Mouse (Mus musculus) heart, adult 11 months (tissue): ENCODE results near the gene Sorl1.

Experiments
- DNase-seq: peaks from one replicate; pipeline ENCODE4 v3.0.0; 2022

Sorl1 gene

DNA sequence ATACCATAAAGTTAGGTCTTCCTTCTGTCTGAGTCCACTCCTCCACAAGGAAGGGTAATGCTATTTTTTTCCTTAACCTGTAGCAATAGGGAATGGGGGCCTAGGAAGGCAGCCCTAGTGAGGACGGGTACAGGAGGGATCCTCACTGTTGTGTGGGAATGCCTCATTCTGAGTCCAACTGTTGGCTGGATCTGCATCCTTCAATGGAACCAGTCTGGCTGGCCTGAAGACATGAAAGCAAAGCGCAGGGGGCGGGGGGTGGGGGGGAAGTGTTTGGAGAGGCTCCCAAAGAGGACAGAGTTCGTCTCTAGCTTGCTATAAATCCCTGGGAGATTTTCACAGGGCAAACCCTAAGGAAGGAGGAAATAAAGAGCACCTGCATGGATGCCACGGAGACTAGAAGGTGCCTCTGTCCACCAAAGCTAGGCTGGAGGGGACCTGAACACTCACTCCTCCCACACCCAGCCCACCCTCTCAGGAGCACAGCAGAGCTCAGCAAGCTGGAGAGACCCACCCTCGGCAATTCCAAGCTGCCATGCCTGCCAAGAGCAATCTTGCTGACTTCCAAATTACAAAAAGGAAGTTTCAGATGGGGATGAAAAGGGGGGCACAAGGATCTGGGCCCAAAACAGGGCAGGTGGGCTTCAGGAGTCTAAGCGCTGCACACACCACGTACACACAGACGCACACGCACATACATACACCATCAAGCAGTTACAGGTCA is 2.3 kb downstream of the Sorl1 start:
- no peak for DNase-seq

DNA sequence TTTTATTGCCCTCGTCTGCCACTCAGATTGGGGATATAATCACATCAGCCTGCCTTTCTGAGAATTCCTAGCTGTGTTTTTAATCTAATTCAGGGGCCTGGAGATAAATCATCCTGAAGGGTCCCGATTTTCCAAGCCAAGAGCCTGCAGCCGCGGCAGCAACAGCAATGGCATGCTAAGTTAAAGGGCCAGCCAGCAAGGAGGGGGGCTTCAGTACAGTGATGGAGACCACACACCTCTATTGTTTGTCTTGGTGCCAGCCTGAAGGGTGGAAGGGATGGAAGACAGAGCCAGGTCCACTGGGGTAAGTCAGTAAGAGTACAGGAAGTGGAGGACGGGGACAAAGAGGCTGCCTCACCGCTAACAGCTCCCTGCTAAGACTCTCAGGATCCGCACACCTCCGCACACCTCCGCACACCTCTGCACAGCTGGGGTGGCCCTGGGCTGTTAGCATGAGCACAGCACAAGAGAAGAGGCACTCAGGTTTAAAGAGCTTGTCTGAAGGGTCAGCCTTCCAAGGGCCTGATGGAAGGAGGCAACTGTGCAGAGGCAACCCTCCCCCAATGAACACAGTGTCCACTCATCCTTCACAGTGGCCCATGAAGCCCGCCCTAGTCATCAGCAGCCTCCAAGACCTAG is 7.6 kb downstream of the Sorl1 start:
- no peak for DNase-seq

DNA sequence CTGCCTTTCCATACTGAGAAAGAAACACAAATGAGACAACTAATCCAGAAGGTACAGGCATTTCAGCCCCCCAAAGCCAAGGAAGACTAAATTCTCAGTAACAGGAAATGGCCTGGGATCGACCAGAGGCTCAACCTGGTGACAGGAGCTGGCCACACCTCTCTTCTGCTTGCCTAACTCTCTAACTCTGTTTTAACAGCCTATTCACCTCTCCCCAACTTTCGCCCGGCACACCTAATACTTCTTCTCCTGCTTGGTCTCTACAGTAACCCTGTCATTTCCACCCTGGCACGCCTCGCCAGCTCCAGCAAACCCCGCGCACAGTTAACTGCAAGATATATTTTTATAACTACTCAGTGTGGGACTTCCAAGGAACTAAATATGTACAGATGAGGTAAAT is 9.0 kb downstream of the Sorl1 start:
- no peak for DNase-seq

DNA sequence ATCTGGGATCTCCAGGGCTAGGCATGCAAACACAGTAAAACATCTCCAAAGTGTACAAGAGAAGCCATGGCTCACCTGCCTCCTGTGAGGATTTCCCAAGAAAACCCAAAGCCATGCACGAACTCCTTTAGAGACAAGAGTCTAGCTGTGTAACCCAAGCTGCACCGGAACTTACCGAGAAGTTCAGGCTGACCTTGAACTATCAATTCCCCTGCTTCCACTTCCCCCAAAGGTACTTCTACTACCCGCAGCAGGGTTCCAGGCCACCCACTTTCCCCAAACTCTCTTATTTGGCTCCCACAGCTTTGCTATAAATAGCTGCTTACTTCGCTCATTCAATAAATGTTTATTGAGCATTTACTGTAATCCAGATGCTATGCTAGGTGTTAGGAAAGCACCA is 10.8 kb downstream of the Sorl1 start:
- DNase-seq, result no peak

DNA sequence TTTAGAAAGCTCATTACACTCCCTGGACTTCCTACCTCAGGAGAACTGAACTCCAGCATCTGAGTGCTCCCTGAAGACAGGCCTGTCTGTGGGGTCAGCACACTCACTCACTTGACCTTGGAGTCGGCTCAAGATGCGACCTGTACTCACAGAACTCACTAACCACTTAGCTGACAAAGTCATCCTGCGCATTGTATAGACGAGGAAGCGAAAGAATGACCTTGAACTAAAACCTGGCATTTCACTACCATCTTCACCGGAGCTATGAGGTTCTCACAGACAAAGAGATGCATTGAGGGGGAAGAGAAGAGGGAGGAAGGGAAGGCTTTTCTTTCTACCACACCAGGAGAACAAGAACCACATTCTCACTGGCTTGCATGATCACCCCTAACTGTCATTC is 11.4 kb downstream of the Sorl1 start:
- DNase-seq, result no peak

DNA sequence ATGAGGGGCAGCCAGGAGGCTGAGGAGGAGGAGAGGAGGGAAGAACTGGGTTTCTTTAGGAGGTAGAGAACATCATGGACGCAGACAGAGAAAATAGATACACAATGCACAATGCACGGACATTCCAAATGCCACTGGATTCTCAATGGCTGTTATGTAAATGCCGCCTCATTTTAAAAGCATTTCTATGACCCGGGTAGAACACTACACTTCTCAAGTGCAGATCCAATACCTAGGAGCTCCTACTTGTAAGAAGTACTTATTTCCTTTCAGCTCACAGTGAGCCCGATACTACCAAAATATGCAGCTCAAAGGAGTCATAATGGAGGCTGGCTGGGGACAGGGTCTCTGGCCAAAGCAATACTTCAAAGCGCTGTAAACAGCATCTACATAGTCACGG is 12.8 kb downstream of the Sorl1 start:
- no peak for DNase-seq

DNA sequence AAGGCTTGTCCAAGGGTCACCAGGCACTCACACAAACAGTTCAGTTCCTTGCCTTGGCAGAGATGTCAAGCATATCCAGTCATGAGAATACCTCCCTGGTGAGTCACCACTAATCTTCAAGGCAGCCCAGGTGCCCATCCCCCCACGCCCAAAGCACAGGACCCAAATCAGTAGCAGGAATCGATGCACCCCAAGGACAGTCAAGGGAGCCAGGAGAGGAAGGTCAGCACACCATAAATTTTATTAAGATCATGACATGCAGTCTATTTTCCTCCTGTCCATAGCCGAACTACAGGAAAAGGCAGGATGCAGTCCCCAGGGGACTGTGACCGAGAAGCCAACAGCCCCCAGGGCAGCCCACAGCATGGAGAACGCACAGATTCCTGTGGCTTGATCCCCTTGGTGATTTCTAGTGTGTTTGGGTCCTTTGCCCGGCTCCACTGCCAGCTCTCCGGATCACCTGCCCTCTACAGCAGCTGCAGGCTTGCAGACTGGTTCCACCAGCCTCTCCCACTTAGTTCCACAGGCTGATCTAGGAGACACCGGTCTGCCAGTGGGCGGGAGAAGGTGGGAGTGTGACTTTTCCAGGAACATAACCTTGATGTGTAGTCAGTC is 14.2 kb downstream of the Sorl1 start:
- DNase-seq, result peak; percentile 94

DNA sequence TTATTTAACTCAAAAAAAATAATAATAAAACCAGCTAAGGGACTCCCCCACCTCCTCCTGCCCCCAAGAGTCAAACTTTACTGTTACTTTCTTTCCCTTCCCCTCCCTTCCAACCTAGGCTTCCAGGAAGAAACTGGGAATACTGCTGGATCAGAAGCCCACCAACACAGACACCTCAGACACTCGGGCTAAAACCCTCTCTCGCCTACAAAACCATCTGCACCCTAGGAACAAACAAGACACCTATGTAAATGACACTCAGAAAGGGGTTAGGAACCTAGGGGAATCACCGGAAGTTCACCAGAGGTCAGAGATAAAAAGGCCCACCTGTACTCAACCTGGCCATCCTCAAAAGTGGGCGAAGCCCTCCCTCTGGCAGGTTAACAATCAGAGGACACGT is 15.0 kb downstream of the Sorl1 start:
- no peak for DNase-seq

DNA sequence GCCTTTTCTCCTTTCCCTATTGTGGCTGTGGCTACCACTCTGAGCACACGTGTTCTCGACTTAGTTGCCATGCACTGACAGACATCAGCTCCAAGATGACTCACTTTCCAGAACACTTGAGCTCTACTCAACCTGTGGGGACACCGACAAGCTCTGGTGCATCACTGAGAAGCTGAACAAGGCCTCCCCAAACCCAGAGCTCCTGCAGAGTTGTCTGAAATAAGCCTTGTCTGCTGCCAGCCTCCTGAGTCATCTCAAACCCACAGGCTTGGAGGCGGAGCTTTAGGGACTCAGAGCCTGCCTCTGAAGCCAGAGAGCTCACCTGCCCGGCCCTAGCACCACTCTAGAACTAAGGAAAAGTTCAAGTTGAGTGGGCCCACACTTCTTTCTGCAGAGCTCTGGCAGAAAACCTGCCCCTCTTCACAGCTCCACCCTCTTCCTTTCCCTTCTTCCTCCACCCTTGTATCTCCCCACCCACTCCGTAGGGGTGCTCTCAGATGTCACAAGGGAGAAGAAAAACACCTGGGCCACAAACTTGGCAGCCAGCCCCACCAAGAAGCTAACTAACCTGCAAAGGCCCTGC is 15.6 kb downstream of the Sorl1 start:
- no peak for DNase-seq

DNA sequence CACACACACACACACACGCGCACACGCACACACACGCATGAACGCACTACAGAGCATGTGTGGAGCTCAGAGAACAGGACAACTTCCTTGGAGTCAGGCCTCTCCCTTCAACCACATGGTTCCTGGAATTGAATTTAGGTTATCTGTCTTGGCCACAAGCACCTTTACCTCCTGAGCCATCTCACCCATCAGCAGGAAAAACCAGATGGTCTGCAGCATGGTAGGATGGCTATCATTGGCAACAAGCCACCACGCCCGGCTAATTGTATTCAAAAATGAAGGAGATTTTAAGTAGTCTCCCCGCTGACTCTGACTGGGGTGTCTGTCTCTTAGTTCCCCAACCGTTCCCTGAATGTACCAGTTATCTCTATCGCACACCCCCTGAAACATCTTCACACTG is 17.0 kb downstream of the Sorl1 start:
- DNase-seq, result no peak

DNA sequence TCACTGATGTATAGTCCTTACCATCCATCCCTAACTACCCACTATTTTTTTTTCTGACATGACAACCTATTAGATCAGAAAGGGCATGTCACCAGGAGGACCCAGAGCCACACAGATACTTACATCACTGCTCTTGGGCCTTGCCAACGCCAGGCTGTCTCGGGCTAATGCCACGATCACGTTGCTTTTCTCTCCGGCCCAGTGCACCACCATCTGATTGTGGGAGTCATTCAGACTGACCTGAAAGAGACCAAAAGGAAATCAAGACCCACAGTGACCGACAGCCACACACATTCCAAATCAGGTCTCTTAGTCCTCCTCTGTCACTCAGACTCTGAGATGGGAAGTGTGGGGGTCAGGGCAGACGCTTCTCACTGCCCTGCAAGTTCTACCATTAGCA is 17.8 kb downstream of the Sorl1 start:
- DNase-seq, result no peak

DNA sequence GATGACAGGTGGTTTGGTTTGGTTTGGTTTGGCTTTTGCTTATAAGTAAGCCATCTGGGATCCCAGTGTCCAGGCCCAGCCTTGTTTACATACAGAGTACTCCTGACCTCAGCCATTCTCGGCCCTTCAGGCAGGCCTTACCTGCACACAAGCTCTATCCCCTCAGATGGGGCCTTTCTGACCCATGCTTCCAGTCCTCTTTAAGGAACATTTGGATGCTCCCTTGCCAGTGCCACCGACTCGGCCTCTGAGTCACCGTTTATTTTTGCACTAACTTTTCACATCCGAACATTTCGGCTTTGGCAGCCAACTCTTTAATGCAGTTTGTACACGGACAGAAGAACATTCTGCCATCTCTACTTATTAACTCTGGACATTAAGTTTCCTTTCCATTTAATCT is 20.6 kb downstream of the Sorl1 start:
- DNase-seq, result no peak

DNA sequence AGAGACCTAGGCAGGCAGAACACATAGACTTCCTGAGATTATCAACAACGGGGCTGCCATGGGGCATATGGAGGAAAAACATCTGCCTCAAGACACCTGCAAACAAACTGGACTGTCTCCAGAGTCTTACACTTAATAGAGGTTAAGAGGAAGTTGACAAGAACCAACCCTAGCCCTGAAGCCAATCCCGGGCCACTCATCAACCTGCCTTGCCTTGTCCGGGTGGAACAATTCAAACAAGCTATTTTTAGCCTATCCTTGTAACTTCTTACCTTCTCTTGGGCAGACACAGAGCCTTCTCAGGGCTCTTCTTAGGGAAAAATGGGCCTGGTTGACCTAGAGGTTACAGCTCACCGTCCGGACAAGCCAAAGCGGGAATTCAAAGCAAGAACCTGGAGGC is 22.1 kb downstream of the Sorl1 start:
- no peak for DNase-seq

DNA sequence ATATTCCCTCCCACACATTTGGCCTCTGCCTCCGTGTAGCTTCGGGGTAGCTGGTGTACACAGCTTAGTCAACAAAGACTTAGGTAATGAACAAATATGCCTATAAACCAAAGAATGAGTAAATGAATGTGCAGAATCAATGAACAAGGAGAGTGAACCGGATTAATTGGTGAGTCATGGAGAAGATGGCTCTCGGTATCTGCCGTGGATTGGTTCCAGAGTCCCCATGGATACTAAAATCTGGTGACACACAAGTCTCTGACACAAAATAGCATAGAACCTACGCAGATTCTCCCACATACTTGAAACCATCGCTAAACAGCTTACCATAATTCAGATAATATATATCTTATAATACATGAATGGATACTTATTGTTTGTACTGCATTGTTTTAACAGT is 22.8 kb downstream of the Sorl1 start:
- no peak for DNase-seq

DNA sequence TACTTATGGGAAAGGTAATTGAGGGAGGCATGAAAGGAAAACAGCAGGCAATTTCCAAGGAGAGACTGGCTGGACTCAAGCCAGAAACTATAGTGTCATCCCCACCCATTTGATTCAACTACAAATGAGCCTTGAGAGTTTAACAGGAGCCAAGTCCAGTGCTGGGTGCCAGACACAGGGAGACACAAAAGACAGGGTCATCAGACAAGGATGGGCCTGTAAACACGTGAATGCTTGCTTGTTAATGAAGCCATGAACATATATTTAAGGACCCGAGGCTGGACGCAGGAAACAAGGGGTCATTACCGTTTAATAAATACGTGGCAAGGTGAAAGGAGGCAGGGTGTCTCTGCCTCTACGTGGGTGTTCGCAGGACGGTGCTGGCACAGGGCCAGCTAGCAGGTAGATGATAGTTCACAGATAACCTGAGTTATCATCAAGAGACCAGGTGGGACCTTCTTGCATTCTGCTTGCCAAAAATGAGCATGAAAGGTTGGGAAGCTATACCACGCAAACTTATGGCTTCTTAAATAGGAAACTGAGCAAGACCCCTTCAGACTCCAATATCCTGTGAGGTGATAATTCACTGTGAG is 23.4 kb downstream of the Sorl1 start:
- DNase-seq, result no peak

DNA sequence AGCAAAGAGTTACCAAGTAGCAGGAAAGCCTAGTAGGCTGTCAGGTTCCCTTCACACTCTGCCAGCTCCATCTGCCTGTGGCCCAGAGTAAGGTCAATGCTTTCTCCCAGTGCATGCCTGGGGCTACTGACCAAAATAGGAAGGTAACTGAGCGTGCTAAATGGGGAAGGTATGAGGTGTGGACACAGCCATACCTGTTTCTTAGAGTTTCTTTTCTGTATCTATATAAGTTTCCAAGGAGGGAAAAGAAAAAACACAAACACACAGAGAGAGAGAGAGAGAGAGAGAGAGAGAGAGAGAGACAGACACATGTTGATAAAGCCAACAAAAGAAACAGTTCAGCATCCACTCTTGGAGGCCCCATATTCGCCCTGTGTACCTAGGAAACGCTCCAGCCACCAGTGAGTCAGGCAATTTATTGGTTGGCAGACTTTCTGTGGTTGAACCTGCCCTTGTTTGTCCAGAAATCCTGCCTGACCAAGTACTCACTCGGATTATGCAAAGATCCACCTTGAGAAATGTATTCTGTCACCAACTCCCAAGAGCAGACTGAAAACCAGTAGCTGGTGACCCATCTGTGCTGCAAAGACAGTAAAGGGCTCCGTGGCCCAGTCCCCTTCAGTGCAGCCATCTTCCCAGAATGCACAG is 25.5 kb downstream of the Sorl1 start:
- DNase-seq, result no peak

DNA sequence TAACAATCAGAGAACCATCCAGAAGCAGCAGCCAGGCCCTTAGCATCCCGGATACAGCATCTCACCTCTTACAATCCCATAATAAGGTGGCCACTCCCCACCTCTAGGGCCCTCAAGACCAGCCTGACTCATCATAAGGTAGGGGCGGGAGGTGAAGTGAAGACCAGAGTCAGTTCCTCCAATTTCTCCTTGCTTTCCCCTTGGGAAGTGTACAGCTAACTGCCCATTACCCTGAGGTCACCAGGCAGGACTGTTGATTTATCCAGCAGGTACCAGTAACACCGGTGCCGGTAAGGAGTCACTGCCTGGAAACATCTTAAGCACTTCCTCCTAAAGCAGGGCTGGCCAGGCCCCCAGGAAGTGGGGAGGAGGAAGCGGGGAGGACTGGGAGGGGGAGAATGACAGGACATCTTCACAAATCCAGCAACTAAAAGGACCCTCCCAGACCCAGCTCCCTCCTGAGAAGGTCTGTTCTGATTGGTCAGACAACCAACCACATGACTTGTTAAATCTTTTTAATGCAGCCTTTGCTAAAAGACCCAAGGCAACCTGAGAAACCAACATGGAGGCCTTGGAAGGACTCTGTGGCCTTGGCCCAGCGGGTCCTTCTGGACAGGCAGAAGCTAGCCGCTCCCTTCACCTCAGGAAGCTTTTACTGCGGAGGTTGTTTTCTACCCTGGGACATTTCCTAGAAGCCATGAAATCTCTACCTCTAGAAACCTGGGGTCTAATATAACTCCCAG is 26.2 kb downstream of the Sorl1 start:
- no peak for DNase-seq

DNA sequence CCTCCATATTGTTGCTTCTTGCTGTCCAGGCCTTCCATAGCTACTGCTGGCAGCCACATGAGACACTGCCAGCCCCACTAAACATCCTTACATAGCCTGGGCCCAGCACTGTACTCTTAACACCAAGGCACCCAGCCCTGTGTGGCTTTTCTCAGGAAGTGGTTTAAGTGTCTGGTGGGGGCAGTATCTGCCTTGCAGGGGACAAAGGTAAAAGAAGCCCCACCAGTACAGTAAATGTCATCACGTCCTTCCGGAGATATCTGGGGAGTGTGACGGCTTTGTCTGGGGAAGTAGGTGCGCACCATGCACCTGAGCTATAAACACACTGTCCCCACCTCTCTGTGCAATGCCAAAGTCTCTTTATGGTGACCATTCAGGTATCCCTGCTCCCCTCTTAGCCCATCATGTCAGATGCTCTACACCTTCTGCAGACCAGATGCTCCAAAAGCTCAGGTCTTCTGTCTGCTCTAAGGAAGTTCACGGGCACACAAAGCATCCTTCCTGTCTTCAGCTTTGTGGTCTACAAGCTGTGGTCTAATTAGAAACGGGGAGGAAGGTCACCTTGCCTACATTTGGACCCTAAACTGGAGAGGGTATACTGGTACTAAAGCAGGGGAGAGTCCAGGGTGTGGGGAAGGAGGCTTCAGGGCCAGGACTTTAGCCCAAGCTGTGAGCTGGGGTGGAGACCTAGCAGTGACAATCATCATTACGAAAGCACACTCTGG is 26.9 kb downstream of the Sorl1 start:
- peak; percentile 92 for DNase-seq

DNA sequence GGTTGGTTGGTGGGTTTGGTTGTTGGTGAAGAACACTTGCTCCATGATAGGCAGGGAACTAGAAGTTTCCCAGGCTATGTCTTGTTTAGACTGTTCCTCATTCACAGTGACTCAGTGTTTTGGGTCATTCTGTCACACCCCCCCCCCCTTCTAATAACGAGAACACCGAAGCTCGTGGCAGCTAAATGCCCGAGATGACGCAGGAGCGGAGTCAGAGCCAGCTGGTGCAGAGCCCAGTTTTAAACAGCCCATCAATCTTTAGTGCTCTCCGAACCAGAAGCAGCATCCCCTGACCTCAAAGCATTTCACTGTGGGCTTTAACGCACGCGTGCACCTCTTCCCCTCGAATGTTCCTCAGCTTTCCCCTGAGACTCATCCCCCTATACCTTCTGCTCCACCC is 29.3 kb downstream of the Sorl1 start:
- DNase-seq, result no peak

DNA sequence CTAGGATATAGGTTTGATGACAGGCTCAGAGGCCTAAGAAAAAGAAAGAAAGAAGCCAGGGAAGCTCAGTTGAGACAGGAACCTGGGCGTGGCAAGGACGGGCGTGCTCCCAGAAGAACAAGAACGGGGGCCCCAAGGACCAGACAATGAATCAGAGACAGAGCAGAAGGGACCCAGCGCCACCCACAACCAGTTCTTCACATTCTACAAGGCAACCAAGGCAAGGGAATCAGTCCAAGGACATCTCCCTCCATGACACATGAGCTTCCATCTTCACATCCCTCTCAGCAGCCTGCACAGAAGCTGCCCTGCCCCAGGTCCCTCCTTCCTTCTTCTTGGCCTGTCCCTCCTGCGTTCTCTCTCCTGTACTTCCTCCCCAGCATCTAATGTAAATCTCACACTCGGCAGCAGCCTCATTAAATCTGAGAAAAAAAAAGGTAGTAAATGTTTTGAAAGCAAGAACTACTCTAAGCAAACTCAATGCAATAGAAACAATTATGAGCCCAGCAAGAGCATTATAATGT is 30.0 kb downstream of the Sorl1 start:
- no peak for DNase-seq

DNA sequence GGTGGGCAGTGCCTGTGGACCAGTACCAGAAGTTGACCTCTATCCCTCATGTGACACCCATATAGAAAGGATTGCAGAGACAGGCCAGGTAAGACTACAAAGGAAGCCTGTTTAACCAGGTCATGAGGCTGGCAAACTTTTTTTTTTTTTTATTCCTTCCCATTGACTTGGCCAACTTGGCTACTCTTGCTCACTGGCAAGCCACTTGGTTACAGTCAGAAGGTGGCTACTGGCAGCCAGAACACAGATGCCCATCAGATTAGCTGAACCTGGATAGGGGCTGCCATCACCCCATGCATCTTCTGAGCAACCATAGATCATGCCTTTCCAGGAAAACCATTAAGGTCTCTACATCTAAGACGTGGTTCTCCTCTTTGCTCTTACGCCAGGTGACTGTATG is 31.3 kb downstream of the Sorl1 start:
- DNase-seq, result no peak

DNA sequence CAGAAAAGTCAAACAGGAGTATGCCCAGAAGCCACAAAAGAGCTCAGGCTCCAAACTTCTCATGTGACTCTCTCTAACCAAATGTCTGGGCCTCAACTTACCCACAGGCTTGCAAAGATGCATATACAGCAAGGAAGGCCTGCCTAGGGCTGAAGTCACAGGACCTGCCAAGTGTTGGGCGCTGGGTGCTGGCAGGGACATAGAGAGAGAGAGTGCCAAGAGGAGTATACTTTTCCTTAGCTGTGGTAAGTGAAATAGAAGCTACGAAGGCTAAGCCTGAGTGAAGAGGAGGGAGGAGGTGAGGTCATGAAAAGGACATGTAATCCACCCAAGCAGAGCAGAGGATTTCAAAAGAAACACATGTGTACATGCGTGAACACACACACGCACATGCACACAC is 32.5 kb downstream of the Sorl1 start:
- DNase-seq, result no peak
